Mouse (Mus musculus) kidney, embryonic 16.5 days (tissue): ENCODE measurements around the gene Tma7. TPM values are rescaled to one million over a fixed set of nuclear protein-coding genes. Genes with fewer than 3 reads are reported as not detected.

Experiments
- polyA plus RNA-seq: library from polyadenylated mRNA; unstranded; fragments of >200 nt; fragmentation: Nextera tagmentation; extraction: Ambion mirVana; gene quantifications from 2 replicates; pipeline ENCODE4 v1.2.1, GENCODE M21; 2015

Tma7 gene
- polyA plus RNA-seq, 1 experiment from 2014 or later, result 494 TPM

Other genes with a start within 250 kb of the Tma7 start
- gene Slc26a6, start 229.3 kb downstream of the Tma7 start, polyA plus RNA-seq, result 14.4 and 15.3 TPM in 2 replicates
- not detected in 2 replicates for gene Tmem89, start 168.0 kb downstream of the Tma7 start, polyA plus RNA-seq
- 621 and 666 TPM in 2 replicates for gene Uqcrc1, start 146.0 kb downstream of the Tma7 start, polyA plus RNA-seq
- gene Col7a1, start 129.0 kb downstream of the Tma7 start, polyA plus RNA-seq, result 2.9 and 3.9 TPM in 2 replicates
- 0.31 TPM in 1 of 2 replicates, not detected in the other for gene Ucn2, start 96.6 kb downstream of the Tma7 start, polyA plus RNA-seq
- gene Pfkfb4, start 90.8 kb downstream of the Tma7 start, polyA plus RNA-seq, result 10.4 and 10.9 TPM in 2 replicates
- 104 and 110 TPM in 2 replicates for gene Shisa5, start 44.0 kb downstream of the Tma7 start, polyA plus RNA-seq
- gene Trex1, start 22.9 kb downstream of the Tma7 start, polyA plus RNA-seq, result 13.6 and 16.6 TPM in 2 replicates
- 26.7 and 30.7 TPM in 2 replicates for gene Atrip, start 8.5 kb downstream of the Tma7 start, polyA plus RNA-seq
- gene Ccdc51, start 94 bp downstream of the Tma7 start, polyA plus RNA-seq, result 16.5 and 16.8 TPM in 2 replicates
- 18.9 and 19.8 TPM in 2 replicates for gene Plxnb1, start 12.8 kb upstream of the Tma7 start, polyA plus RNA-seq
- gene Fbxw21, start 79.5 kb upstream of the Tma7 start, polyA plus RNA-seq, result not detected in 2 replicates
- not detected in 2 replicates for gene Fbxw13, start 113.4 kb upstream of the Tma7 start, polyA plus RNA-seq
- not detected in 2 replicates for gene Fbxw20, start 152.2 kb upstream of the Tma7 start, polyA plus RNA-seq
- not detected in 2 replicates for gene Fbxw14, start 205.1 kb upstream of the Tma7 start, polyA plus RNA-seq